Mouse (Mus musculus) myocyte (in vitro differentiated cells): ENCODE measurements around the gene Zc3h18.

ENCODE experiments used
- POLR2A ChIP-seq: IDR thresholded peaks from one replicate; pipeline ENCODE4 v1.6.1; 2011; ENCODE audit warnings: low read depth, mild to moderate bottlenecking, control low read depth, moderate library complexity; ENCODE audit not compliant: insufficient read length
- TCF3 ChIP-seq: IDR thresholded peaks from one replicate; pipeline ENCODE4 v1.6.1; 2011; ENCODE audit warnings: low read depth, control low read depth; ENCODE audit not compliant: insufficient read length

DNA sequence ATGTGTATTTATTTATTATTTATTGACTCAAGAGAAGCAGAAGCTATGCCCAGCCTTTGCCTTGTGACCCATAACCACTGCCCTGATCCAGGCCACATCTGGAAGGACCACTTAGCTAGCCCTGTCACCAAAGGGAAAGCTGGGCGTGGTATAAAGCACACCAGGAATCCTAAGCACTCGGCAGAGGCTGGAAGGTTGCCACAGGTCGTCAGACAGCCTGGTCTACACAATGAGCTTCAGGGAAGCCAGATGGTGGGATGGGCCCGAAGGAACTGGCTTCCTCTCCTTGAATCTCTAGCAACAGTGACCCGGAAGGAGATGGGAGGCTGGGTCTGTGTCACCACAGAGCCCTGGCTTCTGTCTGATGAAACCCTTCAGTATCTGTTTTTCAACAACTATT lies 47.2 kb downstream of the Zc3h18 start:
- TF ChIP-seq TCF3 (no peak), POLR2A (no peak)
